9 mouse cellular contexts compared by ENCODE assay signal in genomic region chr13:74026215-74026614, GRCm38 (mm10). TPM values are rescaled to one million over a fixed set of nuclear protein-coding genes. Genes with fewer than 3 reads are reported as not detected.
DNase-seq lines count a peak whose midpoint lies in the region; ATAC-seq and TF ChIP-seq lines count a peak whose summit lies in the region.
"Had no signal": no experiment of that assay in that cellular context is flagged by ENCODE, and none has a peak within 500 bp of the region (broad histone marks: within the 10 kb centered on the region; RNA-seq: fewer than 3 reads in every experiment).

No protein-coding gene starts in this region.

- H3K4me3 ChIP-seq in spleen, adult 2 months (ENCODE audit: extremely low read depth, insufficient read depth, insufficient read length) = no peak overlapping the region
- H3K4me3 ChIP-seq in bone marrow macrophage, adult 2 months (ENCODE audit: insufficient read depth, low read length) = no peak overlapping the region
- H3K4me3 ChIP-seq in forebrain, embryonic 15.5 days = no peak overlapping the region
- no peak overlapping the region for H3K4me3 ChIP-seq in hindbrain, embryonic 16.5 days (ENCODE audit: low read length)
- H3K4me3 ChIP-seq in liver, embryonic 13.5 days (replicated peaks) = no peak overlapping the region
- H3K4me3 ChIP-seq: erythroblast, embryonic 14.5 days had no signal

- H3K36me3 ChIP-seq in spleen, adult 2 months (ENCODE audit: control insufficient read depth, insufficient read depth, low read length) = no peaks in the 10 kb centered on the region
- no peaks in the 10 kb centered on the region for H3K36me3 ChIP-seq in forebrain, embryonic 15.5 days
- H3K36me3 ChIP-seq in hindbrain, embryonic 16.5 days (ENCODE audit: control insufficient read depth, insufficient read depth, low read length) = peaks cover 8% of the 10 kb centered on the region
- no peaks in the 10 kb centered on the region for H3K36me3 ChIP-seq in liver, embryonic 13.5 days

- no peak overlapping the region for H3K4me2 ChIP-seq in forebrain, embryonic 15.5 days (replicated peaks)
- H3K4me2 ChIP-seq in hindbrain, embryonic 16.5 days (ENCODE audit: low read length) = no peak overlapping the region
- H3K4me2 ChIP-seq in liver, embryonic 13.5 days = no peak overlapping the region

- 47% methylated on average over 2 of the region's 2 CpGs for WGBS in spleen, adult 2 months
- WGBS in forebrain, embryonic 15.5 days = 9% methylated on average over 2 of the region's 2 CpGs
- 19% methylated on average over 2 of the region's 2 CpGs for WGBS in hindbrain, embryonic 16.5 days
- 25% methylated on average over 2 of the region's 2 CpGs for WGBS in liver, embryonic 13.5 days (ENCODE audit: insufficient replicate concordance)

- peaks cover 5% of the 10 kb centered on the region; the same call in 1 of the 2 replicates for H3K4me1 ChIP-seq in spleen, adult 2 months (ENCODE audit: control insufficient read depth, insufficient read depth, insufficient read length)
- H3K4me1 ChIP-seq in bone marrow macrophage, adult 2 months (ENCODE audit: control insufficient read depth, insufficient read depth, low read length) = peaks cover 20% of the 10 kb centered on the region
- H3K4me1 ChIP-seq in forebrain, embryonic 15.5 days = peaks cover 10% of the 10 kb centered on the region; the same call in 1 of the 2 replicates
- peaks cover 6% of the 10 kb centered on the region for H3K4me1 ChIP-seq in hindbrain, embryonic 16.5 days (ENCODE audit: control insufficient read depth, insufficient read depth, low read depth, low read length)
- peaks cover 10% of the 10 kb centered on the region; the same call in 1 of the 2 replicates for H3K4me1 ChIP-seq in liver, embryonic 13.5 days (replicated peaks)

- no peak overlapping the region for H3K27ac ChIP-seq in spleen, adult 2 months (ENCODE audit: insufficient read depth, low read length)
- no peak overlapping the region for H3K27ac ChIP-seq in bone marrow macrophage, adult 2 months (ENCODE audit: insufficient read depth, low read depth, low read length)
- no peak overlapping the region for H3K27ac ChIP-seq in forebrain, embryonic 15.5 days (replicated peaks)
- no peak overlapping the region for H3K27ac ChIP-seq in hindbrain, embryonic 16.5 days (ENCODE audit: low read depth, low read length)
- no peak overlapping the region for H3K27ac ChIP-seq in liver, embryonic 13.5 days

- peak; percentile 61 for ATAC-seq in forebrain, embryonic 15.5 days (replicated peaks)
- peak; percentile 50 for ATAC-seq in hindbrain, embryonic 16.5 days
- ATAC-seq in liver, embryonic 13.5 days (ENCODE audit: low read depth) = peak; percentile 47; the same call in 1 of the 2 replicates

- no peak for DNase-seq in spleen, adult 2 months (ENCODE audit: low read depth in 1 of 2, low spot score in 2 of 2)
- no peak for DNase-seq in spleen, postnatal 14 days (ENCODE audit: low spot score in 2 of 2)
- DNase-seq in liver, embryonic 13.5 days = no peak
- peak; percentile 22 for DNase-seq in neural tube, embryonic 10.5 days (ENCODE audit: extremely low spot score, low spot score)
- no peak for DNase-seq in layer of hippocampus, adult 9-10 months (ENCODE audit: low spot score)

- TF ChIP-seq CTCF in spleen, adult 2 months (IDR thresholded peaks at IDR 0.05; ENCODE audit: extremely low read depth, insufficient read depth, insufficient read length, insufficient replicate concordance) = peak; percentile 28; the same call in 1 of the 2 replicates
- 0 out of 2 replicates have a peak, but pooled peaks have one; percentile 29 for TF ChIP-seq CTCF in bone marrow macrophage, adult 2 months (IDR thresholded peaks at IDR 0.05; ENCODE audit: low read depth, low read length)

- no peaks in the 10 kb centered on the region for H3K27me3 ChIP-seq in spleen, adult 2 months (ENCODE audit: control insufficient read depth, insufficient read depth, low read length)
- H3K27me3 ChIP-seq in forebrain, embryonic 15.5 days = no peaks in the 10 kb centered on the region
- no peaks in the 10 kb centered on the region for H3K27me3 ChIP-seq in hindbrain, embryonic 16.5 days (replicated peaks; ENCODE audit: control insufficient read depth, insufficient read depth, low read length)
- no peaks in the 10 kb centered on the region for H3K27me3 ChIP-seq in liver, embryonic 13.5 days

- TF ChIP-seq POLR2A in spleen, adult 2 months (IDR thresholded peaks at IDR 0.05; ENCODE audit: low read depth, low read length) = no peak
- TF ChIP-seq POLR2A in bone marrow macrophage, adult 2 months (IDR thresholded peaks at IDR 0.05; ENCODE audit: borderline replicate concordance, low read depth, low read length) = no peak

- no peaks in the 10 kb centered on the region for H3K9me3 ChIP-seq in forebrain, embryonic 15.5 days
- H3K9me3 ChIP-seq in hindbrain, embryonic 16.5 days (ENCODE audit: control insufficient read depth, low read length) = no peaks in the 10 kb centered on the region
- no peaks in the 10 kb centered on the region for H3K9me3 ChIP-seq in liver, embryonic 13.5 days (replicated peaks)

- no peak overlapping the region for H3K9ac ChIP-seq in forebrain, embryonic 15.5 days (replicated peaks)
- no peak overlapping the region for H3K9ac ChIP-seq in hindbrain, embryonic 16.5 days (ENCODE audit: low read depth, low read length)
- H3K9ac ChIP-seq in liver, embryonic 13.5 days = no peak overlapping the region

RNA-seq across cellular contexts. Expression of gene Tppp, which starts 17.0 kb away (rescaled TPM):
- 1.4 and 2.2 TPM in 2 replicates for polyA plus RNA-seq in spleen, adult 2 months (2012; rRNA removed)
- 0.11 and 0.31 TPM in 2 replicates for polyA plus RNA-seq in bone marrow macrophage, adult 2 months (2012; ENCODE audit: insufficient read depth, insufficient read length, missing spikeins)
- 7.1 and 7.5 TPM in 2 replicates for polyA plus RNA-seq in forebrain, embryonic 15.5 days (2015; fragmentation: Nextera tagmentation; extraction: Ambion mirVana)
- 13.9 and 14.6 TPM in 2 replicates for polyA plus RNA-seq in hindbrain, embryonic 16.5 days (2015; fragmentation: Nextera tagmentation; extraction: Ambion mirVana)
- polyA plus RNA-seq in liver, embryonic 13.5 days (2015; fragmentation: Nextera tagmentation; extraction: Ambion mirVana) = 0.20 and 0.30 TPM in 2 replicates
- polyA plus RNA-seq: erythroblast, embryonic 14.5 days had no signal

RNA-seq across cellular contexts. Expression of gene Cep72, which starts 35.9 kb away (rescaled TPM):
- 2.4 and 3.7 TPM in 2 replicates for polyA plus RNA-seq in spleen, adult 2 months (2012; rRNA removed)
- polyA plus RNA-seq in bone marrow macrophage, adult 2 months (2012; ENCODE audit: insufficient read depth, insufficient read length, missing spikeins) = 5.6 and 9.4 TPM in 2 replicates
- polyA plus RNA-seq in forebrain, embryonic 15.5 days (2015; fragmentation: Nextera tagmentation; extraction: Ambion mirVana) = 11.3 and 13.1 TPM in 2 replicates
- 6.8 and 7.2 TPM in 2 replicates for polyA plus RNA-seq in hindbrain, embryonic 16.5 days (2015; fragmentation: Nextera tagmentation; extraction: Ambion mirVana)
- polyA plus RNA-seq in liver, embryonic 13.5 days (2015; fragmentation: Nextera tagmentation; extraction: Ambion mirVana) = 7.8 and 8.6 TPM in 2 replicates
